Mouse (Mus musculus) cortical plate, adult 2 months (tissue): ENCODE data around the gene Ncaph2.

ENCODE experiments used
- CTCF ChIP-seq: fragments of 200-500 bp; IDR thresholded peaks from 2 replicates; pipeline ENCODE4 v1.5.1; 2011; ENCODE audit warnings: mild to moderate bottlenecking, control low read depth, low read length; ENCODE audit not compliant: insufficient read depth; ENCODE audit errors: extremely low read depth
- POLR2A ChIP-seq: fragments of 200-500 bp; IDR thresholded peaks from 2 replicates; pipeline ENCODE4 v1.6.1; 2011; ENCODE audit warnings: mild to moderate bottlenecking, low read length, control low read depth; ENCODE audit not compliant: insufficient read depth; ENCODE audit errors: extremely low read depth

- TF ChIP-seq POLR2A (no peak), CTCF (no peak)
Observed at GRCm38 (mm10) chr15:89378831-89379401, 23.4 kb downstream of the Ncaph2 start, which contains the start of gene Odf3b.
